Mouse (Mus musculus) neural tube, embryonic 15.5 days (tissue): ENCODE measurements around the gene Bag5. TPM values are rescaled to one million over a fixed set of nuclear protein-coding genes. Genes with fewer than 3 reads are reported as not detected.

ENCODE experiments used
- ATAC-seq: fragments of 200-750 bp; cut with Nextera tagmentation; 2 replicates; pipeline ENCODE4 v1.8.0; 2017; ENCODE audit warnings: mild to moderate bottlenecking, moderate TSS enrichment, moderate library complexity; ENCODE audit not compliant: low FRiP score
- H3K27ac ChIP-seq: fragments of 300-500 bp; sonication (generic); replicated peaks from 2 replicates; pipeline ENCODE4 v1.5.1; 2015; ENCODE audit warnings: mild to moderate bottlenecking, inconsistent platforms
- H3K27me3 ChIP-seq: fragments of 300-500 bp; sonication (generic); replicated peaks from 2 replicates; pipeline ENCODE4 v1.6.1; 2015; ENCODE audit warnings: inconsistent platforms
- H3K36me3 ChIP-seq: fragments of 300-500 bp; sonication (generic); 2 replicates; pipeline ENCODE4 v1.6.1; 2015; ENCODE audit warnings: inconsistent platforms
- H3K4me1 ChIP-seq: fragments of 300-500 bp; sonication (generic); 2 replicates; pipeline ENCODE4 v1.6.1; 2015; ENCODE audit warnings: inconsistent platforms
- H3K4me2 ChIP-seq: fragments of 300-500 bp; sonication (generic); 2 replicates; pipeline ENCODE4 v1.6.1; 2015; ENCODE audit warnings: inconsistent platforms, mild to moderate bottlenecking, moderate library complexity
- H3K4me3 ChIP-seq: fragments of 300-500 bp; sonication (generic); replicated peaks from 2 replicates; pipeline ENCODE4 v1.5.1; 2015; ENCODE audit warnings: mild to moderate bottlenecking, inconsistent platforms
- H3K9ac ChIP-seq: fragments of 300-500 bp; sonication (generic); replicated peaks from 2 replicates; pipeline ENCODE4 v1.6.1; 2015; ENCODE audit warnings: mild to moderate bottlenecking, inconsistent platforms
- H3K9me3 ChIP-seq: fragments of 300-500 bp; sonication (generic); replicated peaks from 2 replicates; pipeline ENCODE4 v1.6.1; 2016; ENCODE audit warnings: inconsistent platforms
- WGBS: fragments of 180-500 bp; shearing (Covaris S2); methylation state at CpG from one replicate; pipeline ENCODE4 v1.1.7; 2015; ENCODE audit warnings: mixed read lengths; 5-methylcytosine and 5-hydroxymethylcytosine counted together
- polyA plus RNA-seq: library from polyadenylated mRNA; unstranded; fragments of >200 nt; fragmentation: Nextera tagmentation; extraction: Ambion mirVana; gene quantifications from 2 replicates; pipeline ENCODE4 v1.2.1, GENCODE M21; 2015

Gene Bag5
- polyA plus RNA-seq, 1 experiment from 2014 or later, result 61.5 TPM

DNA sequence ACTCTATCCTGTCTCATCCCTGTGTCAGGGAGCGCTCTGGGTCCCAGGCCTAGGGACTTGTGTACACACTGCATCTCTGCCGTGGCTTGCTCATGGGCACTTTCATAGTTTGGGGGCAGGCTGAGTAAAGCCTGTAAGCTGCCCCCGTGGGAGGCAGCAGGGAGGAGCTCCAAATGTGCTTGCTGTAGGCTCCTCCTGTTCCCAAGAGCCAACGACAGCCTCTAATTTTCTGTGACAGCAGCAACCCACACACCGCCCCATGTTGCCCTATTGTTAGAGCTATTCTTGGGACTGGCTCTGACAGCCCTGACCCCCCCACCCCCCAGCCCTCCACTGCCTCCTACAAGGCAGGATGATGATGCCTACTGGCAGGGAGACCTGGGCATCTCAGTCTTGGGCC, 31.1 kb downstream of the Bag5 start:
- no peak overlapping the region for H3K9ac ChIP-seq
- peaks cover 14% of the 10 kb centered on the region; the same call in 1 of the 2 replicates for H3K36me3 ChIP-seq
- H3K4me3 ChIP-seq, result no peak overlapping the region
- H3K27me3 ChIP-seq, result no peaks in the 10 kb centered on the region
- 81% methylated on average over 5 of the region's 5 CpGs for WGBS
- H3K27ac ChIP-seq, result no peak overlapping the region
- H3K4me2 ChIP-seq, result no peak overlapping the region
- H3K9me3 ChIP-seq, result no peaks in the 10 kb centered on the region
- peaks cover 28% of the 10 kb centered on the region for H3K4me1 ChIP-seq
- no peak for ATAC-seq

DNA sequence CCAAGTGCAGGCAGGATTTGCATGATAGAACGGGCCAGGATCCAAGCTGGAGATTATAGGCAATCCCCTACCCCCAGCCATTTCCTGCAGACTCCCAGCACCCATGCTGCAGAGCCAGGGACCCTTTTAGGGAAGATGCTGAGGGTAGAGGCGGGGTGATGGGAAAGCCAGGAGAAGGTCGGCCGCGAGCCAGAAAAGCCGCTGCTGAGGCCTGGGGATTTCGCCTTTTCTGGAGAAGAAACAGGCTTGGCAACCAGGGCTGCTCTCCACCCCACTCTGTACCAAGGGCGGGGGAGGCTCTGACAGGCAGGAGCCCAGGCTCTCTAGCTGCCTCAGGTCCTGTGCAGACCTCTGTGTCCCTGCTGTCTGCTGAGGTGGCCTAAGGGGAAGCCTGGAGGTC, 31.8 kb downstream of the Bag5 start:
- ATAC-seq, result no peak
- H3K4me3 ChIP-seq, result no peak overlapping the region
- no peak overlapping the region for H3K9ac ChIP-seq
- no peak overlapping the region for H3K27ac ChIP-seq
- H3K9me3 ChIP-seq, result no peaks in the 10 kb centered on the region
- H3K4me1 ChIP-seq, result peaks cover 28% of the 10 kb centered on the region
- 85% methylated on average over 8 of the region's 8 CpGs for WGBS
- H3K27me3 ChIP-seq, result no peaks in the 10 kb centered on the region
- no peak overlapping the region for H3K4me2 ChIP-seq
- peaks cover 14% of the 10 kb centered on the region; the same call in 1 of the 2 replicates for H3K36me3 ChIP-seq

DNA sequence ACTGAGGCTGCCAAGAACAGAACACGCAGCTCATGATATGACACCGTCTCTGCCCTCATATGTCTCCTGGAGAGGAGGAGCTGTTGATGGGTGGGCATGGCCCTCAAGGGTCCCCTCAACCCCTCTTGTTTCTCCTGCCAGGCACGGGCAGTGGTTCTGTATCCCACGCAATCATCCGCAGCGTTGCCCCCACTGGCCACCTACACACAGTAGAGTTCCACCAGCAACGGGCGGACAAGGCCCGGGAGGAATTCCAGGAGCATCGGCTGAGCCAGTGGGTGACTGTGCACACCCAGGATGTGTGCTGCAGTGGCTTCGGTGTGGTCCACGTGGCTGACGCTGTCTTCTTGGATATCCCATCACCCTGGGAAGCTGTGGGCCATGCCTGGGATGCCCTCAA, 32.4 kb downstream of the Bag5 start:
- Histone ChIP-seq H3K27ac (no peak overlapping the region), H3K27me3 (no peaks in the 10 kb centered on the region), H3K9me3 (no peaks in the 10 kb centered on the region), H3K4me1 (peaks cover 28% of the 10 kb centered on the region), H3K36me3 (peaks cover 14% of the 10 kb centered on the region; the same call in 1 of the 2 replicates), H3K4me3 (no peak overlapping the region), H3K9ac (no peak overlapping the region), H3K4me2 (no peak overlapping the region)
- 94% methylated on average over 13 of the region's 13 CpGs for WGBS
- no peak for ATAC-seq

DNA sequence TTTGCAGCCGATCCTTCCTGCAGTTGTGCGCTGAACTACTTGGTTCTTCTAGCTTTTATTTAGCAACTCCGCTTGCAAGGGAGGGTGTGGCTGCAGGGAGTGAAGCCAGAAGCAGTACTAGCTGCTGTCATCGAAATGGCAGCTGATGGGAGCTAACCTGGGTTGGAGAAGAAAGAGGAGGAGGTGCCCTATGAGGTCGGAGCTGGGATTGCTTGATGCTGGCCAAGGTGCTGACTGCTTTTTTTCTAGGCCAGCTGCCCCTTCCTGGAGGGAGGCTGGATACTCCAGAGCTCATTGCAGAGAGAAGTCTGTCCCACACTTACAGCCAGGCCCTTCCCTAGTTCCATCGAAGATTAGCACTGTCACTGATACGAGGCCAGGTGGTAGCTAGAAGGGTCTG, 34.1 kb downstream of the Bag5 start:
- WGBS, result 61% methylated on average over 7 of the region's 7 CpGs
- ATAC-seq, result no peak
- Histone ChIP-seq H3K4me1 (peaks cover 28% of the 10 kb centered on the region), H3K4me2 (peak overlapping the region; percentile 84), H3K9me3 (no peaks in the 10 kb centered on the region), H3K27ac (no peak overlapping the region), H3K27me3 (0 out of 2 replicates have a peak, but pooled peaks cover under 1% of the 10 kb centered on the region), H3K9ac (peak overlapping the region; percentile 76), H3K36me3 (peaks cover 12% of the 10 kb centered on the region; the same call in 1 of the 2 replicates), H3K4me3 (peak overlapping the region; percentile 84)

DNA sequence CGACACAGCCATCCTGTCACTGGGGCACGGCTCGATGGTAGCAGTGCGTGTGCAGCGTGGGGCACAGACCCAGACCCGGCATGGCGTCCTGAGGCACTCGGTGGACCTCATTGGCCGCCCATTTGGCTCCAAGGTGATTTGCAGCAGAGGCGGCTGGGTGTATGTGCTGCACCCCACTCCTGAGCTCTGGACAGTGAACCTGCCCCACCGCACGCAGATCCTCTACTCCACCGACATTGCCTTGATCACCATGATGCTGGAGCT, 34.5 kb downstream of the Bag5 start:
- H3K36me3 ChIP-seq, result 0 out of 2 replicates have a peak, but pooled peaks cover 10% of the 10 kb centered on the region
- H3K4me3 ChIP-seq, result peak overlapping the region; percentile 84
- H3K27ac ChIP-seq, result no peak overlapping the region; the same call in 1 of the 2 replicates
- WGBS, result 7% methylated on average over 13 of the region's 13 CpGs
- peak overlapping the region; percentile 84 for H3K4me2 ChIP-seq
- no peak for ATAC-seq
- H3K9me3 ChIP-seq, result no peaks in the 10 kb centered on the region
- H3K27me3 ChIP-seq, result 0 out of 2 replicates have a peak, but pooled peaks cover 3% of the 10 kb centered on the region
- H3K4me1 ChIP-seq, result peaks cover 28% of the 10 kb centered on the region
- H3K9ac ChIP-seq, result peak overlapping the region; percentile 76

DNA sequence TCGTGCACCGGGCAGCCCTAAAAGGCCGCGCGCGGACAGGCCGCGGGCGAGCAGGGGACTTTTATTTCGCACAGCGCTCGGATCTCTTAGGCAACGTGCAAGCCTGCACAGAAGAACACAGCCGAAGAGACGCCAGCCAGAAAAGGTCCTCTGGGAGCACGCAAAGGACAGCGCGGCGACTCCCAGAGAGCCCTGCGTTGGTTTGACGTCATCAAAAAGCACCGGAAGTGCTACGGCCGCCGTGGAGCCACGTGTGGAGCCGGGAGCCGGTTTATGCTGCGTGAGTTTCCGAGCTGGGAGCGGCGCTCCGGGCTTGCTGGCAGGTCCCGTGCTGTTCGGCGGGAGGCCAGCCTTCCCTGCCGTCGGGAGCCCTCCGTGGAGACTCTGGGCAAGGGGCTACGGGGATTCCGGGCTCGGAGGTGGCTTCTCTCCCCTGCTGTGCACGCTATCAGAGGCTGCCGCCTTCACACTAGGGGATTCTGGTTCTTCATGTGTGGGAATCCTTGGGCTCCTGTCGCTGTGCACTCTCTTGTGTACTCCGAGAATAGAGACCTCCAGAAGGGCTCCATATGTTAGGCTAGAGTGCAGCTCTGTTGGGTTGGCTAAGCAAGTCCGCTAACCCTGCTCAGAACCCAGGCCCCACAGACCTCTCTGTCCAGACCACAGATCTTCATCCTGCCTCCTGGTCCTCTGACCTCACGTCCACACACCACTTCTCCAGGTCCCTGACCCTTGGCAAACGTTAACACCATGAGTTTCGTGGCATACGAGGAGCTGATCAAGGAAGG, 35.0 kb downstream of the Bag5 start, which contains the start of gene Trmt61a:
Gene Trmt61a, plus strand, starts transcription at position 224 of the 788 bp plus-strand sequence.
- Histone ChIP-seq H3K4me3 (peak within 1 kb of the TSS; percentile 84), H3K9me3 (no peaks in the 10 kb centered on the region), H3K4me2 (peak within 1 kb of the TSS; percentile 84), H3K27ac (peak within 1 kb of the TSS; percentile 96), H3K4me1 (peaks cover 29% of the 10 kb centered on the region), H3K27me3 (0 out of 2 replicates have a peak, but pooled peaks cover 3% of the 10 kb centered on the region), H3K36me3 (0 out of 2 replicates have a peak, but pooled peaks cover 9% of the 10 kb centered on the region), H3K9ac (peak within 1 kb of the TSS; percentile 76)
- ATAC-seq, result peak; percentile 90
- WGBS, result under 1% methylated on average over 51 of the region's 51 CpGs

DNA sequence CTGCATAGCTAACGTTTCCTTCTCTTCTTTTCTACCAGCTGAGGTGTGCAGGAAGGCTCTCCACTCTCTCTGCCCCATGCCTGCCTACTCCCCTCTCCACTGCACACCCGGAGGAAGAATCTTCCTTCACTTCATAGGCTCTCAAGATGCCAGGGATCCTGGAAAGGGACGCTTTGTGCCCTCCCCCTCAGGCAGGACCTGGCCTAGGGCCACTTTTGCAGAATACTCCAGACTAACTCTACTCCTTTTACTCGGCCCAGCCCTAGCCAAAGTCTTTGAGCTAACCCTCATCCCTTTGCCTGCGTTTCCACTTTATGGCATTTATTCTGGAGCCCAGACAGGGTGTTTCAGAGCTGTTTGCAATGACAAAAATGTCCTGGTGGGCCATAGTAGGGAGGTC, 35.6 kb downstream of the Bag5 start:
- Histone ChIP-seq H3K27ac (peak overlapping the region; percentile 96), H3K4me2 (peak overlapping the region; percentile 84), H3K9ac (peak overlapping the region; percentile 76), H3K4me3 (peak overlapping the region; percentile 84), H3K36me3 (0 out of 2 replicates have a peak, but pooled peaks cover 6% of the 10 kb centered on the region), H3K4me1 (peaks cover 36% of the 10 kb centered on the region), H3K9me3 (no peaks in the 10 kb centered on the region), H3K27me3 (0 out of 2 replicates have a peak, but pooled peaks cover 3% of the 10 kb centered on the region)
- peak; percentile 29 for ATAC-seq
- 17% methylated on average over 5 of the region's 5 CpGs for WGBS

DNA sequence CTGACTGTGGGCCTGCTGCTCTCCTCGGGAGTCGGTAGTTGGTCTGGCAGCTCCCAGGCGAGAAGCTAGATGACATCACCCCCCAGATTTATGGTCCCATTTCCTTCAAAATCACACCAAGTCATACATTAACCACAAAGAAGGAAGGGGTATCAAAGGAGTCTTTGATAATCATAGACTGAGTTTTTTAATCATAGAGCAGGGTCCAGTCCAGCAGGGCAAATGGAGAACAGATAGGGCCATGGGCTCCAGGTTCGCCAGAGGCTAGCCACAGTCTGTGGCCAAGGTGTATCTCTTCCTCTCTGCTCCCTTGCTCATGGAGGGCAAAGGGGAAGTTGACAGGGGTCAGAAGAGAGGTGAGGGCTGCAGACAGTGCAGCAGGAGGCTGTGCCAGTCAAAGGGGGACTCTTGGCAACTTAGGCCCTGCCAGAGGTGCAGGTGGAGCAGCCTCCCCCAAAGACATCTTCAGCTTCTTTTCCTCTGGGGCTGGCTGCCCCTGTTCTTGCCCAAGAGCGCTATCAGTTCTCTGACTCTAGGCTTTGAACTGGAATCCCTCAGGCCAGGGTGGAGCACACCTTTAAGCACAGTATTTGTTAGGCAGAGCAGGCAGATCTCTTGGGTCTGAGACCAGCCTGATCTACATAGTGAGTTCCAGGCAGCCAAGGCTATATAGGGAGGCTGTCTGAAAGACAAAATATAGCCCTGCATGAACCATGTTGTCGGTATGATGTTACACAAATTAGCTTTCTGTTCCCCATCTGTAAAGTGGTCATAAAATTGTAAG, 37.1 kb downstream of the Bag5 start:
- no peak overlapping the region for H3K4me3 ChIP-seq
- H3K27me3 ChIP-seq, result 0 out of 2 replicates have a peak, but pooled peaks cover 3% of the 10 kb centered on the region
- H3K27ac ChIP-seq, result no peak overlapping the region
- H3K4me1 ChIP-seq, result peaks cover 38% of the 10 kb centered on the region
- 0 out of 2 replicates have a peak, but pooled peaks cover 6% of the 10 kb centered on the region for H3K36me3 ChIP-seq
- H3K4me2 ChIP-seq, result no peak overlapping the region
- H3K9me3 ChIP-seq, result no peaks in the 10 kb centered on the region
- 70% methylated on average over 6 of the region's 6 CpGs for WGBS
- no peak overlapping the region for H3K9ac ChIP-seq
- no peak for ATAC-seq

DNA sequence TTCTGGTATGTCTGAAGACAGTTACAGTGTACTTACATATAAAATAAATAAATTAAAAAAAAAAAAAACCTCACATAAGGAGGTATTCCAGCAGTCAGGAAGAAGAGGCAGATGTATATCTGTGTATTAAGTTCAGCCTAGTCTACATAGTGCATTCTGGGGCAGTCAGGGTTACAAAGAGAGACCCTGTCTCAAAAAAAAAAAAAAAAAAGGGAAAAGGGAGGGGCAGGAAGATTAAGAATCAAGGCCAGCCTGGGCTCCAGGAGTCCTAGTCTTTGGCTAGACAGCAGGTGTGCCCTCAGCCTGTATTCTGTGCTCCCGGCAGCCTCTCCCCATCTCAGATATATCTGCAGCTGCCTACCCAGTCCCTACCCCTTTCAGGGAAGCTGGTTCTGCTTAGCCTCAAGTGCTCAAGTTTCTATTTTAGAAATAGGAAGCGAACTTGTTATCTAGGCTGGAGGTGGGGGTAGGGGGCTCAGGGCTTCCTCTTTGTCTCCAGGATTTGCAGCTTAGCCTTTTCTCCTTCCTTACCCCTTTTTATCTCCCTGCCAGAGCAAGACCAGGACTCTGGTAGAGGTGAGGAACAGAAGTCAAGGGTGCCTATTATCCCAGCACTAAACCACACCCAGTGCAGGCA, 38.1 kb downstream of the Bag5 start:
- Histone ChIP-seq H3K4me2 (no peak overlapping the region), H3K9me3 (no peaks in the 10 kb centered on the region), H3K27ac (no peak overlapping the region), H3K4me1 (peaks cover 46% of the 10 kb centered on the region), H3K4me3 (no peak overlapping the region), H3K27me3 (0 out of 2 replicates have a peak, but pooled peaks cover 3% of the 10 kb centered on the region), H3K36me3 (no peaks in the 10 kb centered on the region; the same call in 1 of the 2 replicates), H3K9ac (no peak overlapping the region)
- ATAC-seq, result no peak
- WGBS, result 56% methylated on average over 2 of the region's 2 CpGs

DNA sequence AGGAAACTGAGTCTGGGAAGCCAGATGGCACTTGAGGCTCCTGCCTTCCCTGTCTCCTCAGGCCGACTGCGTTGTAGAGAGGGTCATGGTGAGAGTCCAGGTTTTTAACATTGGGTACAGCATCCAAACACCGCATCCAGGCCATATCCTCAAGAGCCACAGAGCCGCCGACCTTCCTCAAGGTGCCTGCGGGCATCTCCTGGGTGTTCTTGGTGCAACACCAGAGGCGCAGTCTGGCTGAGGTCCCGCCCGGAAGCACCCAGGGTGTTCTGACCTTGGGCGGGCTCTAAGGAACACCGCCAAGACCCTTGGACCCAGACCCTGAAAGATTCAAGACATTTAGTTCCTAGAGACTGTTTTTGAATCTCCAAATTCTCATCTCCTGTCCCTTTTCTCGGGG, 40.5 kb downstream of the Bag5 start:
- Histone ChIP-seq H3K4me3 (peak overlapping the region; percentile 91), H3K4me1 (peaks cover 53% of the 10 kb centered on the region), H3K27ac (peak overlapping the region; percentile 93), H3K36me3 (peaks cover 5% of the 10 kb centered on the region), H3K9ac (peak overlapping the region; percentile 98), H3K9me3 (no peaks in the 10 kb centered on the region), H3K27me3 (0 out of 2 replicates have a peak, but pooled peaks cover 3% of the 10 kb centered on the region), H3K4me2 (peak overlapping the region; percentile 87)
- 5% methylated on average over 12 of the region's 12 CpGs for WGBS
- ATAC-seq, result peak; percentile 11

DNA sequence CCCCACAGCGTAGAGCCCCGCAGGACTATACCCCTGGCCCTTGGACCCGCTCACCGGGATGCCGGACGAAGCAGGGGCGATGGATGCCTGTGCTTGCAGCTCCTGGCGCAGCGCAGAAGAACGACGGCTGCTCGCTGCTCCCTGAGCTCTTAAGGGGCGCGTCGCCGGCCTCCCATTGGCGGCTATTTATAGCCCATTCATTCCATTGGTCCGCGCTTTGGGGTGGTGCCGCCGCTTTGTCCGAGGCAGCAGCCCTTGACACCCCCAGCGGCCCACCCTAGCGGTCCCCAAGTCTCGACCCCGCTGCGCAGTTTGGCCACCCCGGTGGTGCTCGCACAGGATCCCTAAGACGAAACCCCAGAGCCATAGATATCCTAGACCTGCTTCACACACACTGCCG, 40.9 kb downstream of the Bag5 start, which contains the start of gene Ckb:
Gene Ckb, minus strand, starts transcription at position 163 of the 400 bp plus-strand sequence.
- Histone ChIP-seq H3K4me2 (peak within 1 kb of the TSS; percentile 87), H3K4me1 (peaks cover 51% of the 10 kb centered on the region), H3K9ac (peak within 1 kb of the TSS; percentile 98), H3K27ac (peak within 1 kb of the TSS; percentile 93), H3K9me3 (no peaks in the 10 kb centered on the region), H3K27me3 (0 out of 2 replicates have a peak, but pooled peaks cover 3% of the 10 kb centered on the region), H3K4me3 (peak within 1 kb of the TSS; percentile 91), H3K36me3 (peaks cover 8% of the 10 kb centered on the region)
- under 1% methylated on average over 31 of the region's 31 CpGs for WGBS
- peak; percentile 90 for ATAC-seq
